Mouse (Mus musculus): Measurements from ENCODE around the gene Zfx. TPM values are rescaled to one million over a fixed set of nuclear protein-coding genes. Genes with fewer than 3 reads are reported as not detected.
A peak's percentile ranks its signal among the peaks of the same experiment; 100 is the strongest.

The Zfx gene
- total and polyA plus RNA-seq, 3 experiments: 14.3 to 17.7 (median 16.4) TPM

GRCm38 (mm10) chrX:94091001-94091400, 32.5 kb downstream of the Zfx start:
- DNase-seq (ENCODE audit: extremely low read depth): no peak
- TF ChIP-seq ZKSCAN1 (IDR thresholded peaks at IDR 0.05; ENCODE audit: borderline replicate concordance, low read depth, low read length) (no peak), E2F4 (IDR thresholded peaks at IDR 0.05; ENCODE audit: insufficient replicate concordance, low read depth, low read length) (no peak), CHD1 (IDR thresholded peaks at IDR 0.05; ENCODE audit: low read depth, low read length) (no peak), ZMIZ1 (IDR thresholded peaks at IDR 0.05; ENCODE audit: low read depth, low read length) (no peak), JUN (IDR thresholded peaks at IDR 0.05; ENCODE audit: insufficient read depth, low read depth, low read length) (no peak), MAX (IDR thresholded peaks at IDR 0.05; ENCODE audit: low read length) (no peak), MYC (IDR thresholded peaks at IDR 0.05; ENCODE audit: low read depth, low read length) (no peak), MEF2A (IDR thresholded peaks at IDR 0.05; ENCODE audit: borderline replicate concordance, low read depth, low read length) (no peak), SMC3 (IDR thresholded peaks at IDR 0.05; ENCODE audit: low read depth, low read length) (no peak), RCOR1 (conservative IDR thresholded peaks at IDR 0.05; ENCODE audit: low read depth, low read length) (no peak), SIN3A (IDR thresholded peaks at IDR 0.05; ENCODE audit: low read length) (no peak), NELFE (IDR thresholded peaks at IDR 0.05; ENCODE audit: low read depth, low read length) (no peak), RAD21 (IDR thresholded peaks at IDR 0.05; ENCODE audit: low read depth, low read length) (no peak), IRF4 (IDR thresholded peaks at IDR 0.05; ENCODE audit: low read depth, low read length) (no peak), EP300 (IDR thresholded peaks at IDR 0.05; ENCODE audit: low read length) (no peak), TBP (conservative IDR thresholded peaks at IDR 0.05; ENCODE audit: low read depth, low read length) (no peak), KAT2A (IDR thresholded peaks at IDR 0.05; ENCODE audit: insufficient replicate concordance, low read length) (no peak), POLR2A (IDR thresholded peaks at IDR 0.05; ENCODE audit: low read depth, low read length) (no peak), ZC3H11A (IDR thresholded peaks at IDR 0.05; ENCODE audit: low read depth, low read length) (no peak)
- in situ Hi-C loops (cut with MboI; ENCODE audit: low pct_ligation_motif_present, low pct_unique_long_range_greater_than_20kb, low sequenced_read_pairs): no loop called here
- H3K9ac ChIP-seq (ENCODE audit: insufficient read depth, low read depth): no peak overlapping the region
- H3K9me3 ChIP-seq (replicated peaks; ENCODE audit: low read length): no peaks in the 10 kb centered on the region
- no peak overlapping the region for H3K27ac ChIP-seq (ENCODE audit: insufficient read depth, low read depth)
- H3K36me3 ChIP-seq (replicated peaks in 1 of 2; ENCODE audit: control insufficient read depth in 1 of 2, insufficient read depth in 1 of 2, low read length in 1 of 2): peaks cover 10 to 24% of the 10 kb centered on the region in 2 experiments
- H3K4me1 ChIP-seq (ENCODE audit: control insufficient read depth in 1 of 2, insufficient read depth in 2 of 2): no peaks in the 10 kb centered on the region
- H3K4me2 ChIP-seq (ENCODE audit: insufficient read depth, low read depth, poor library complexity, severe bottlenecking): no peak overlapping the region
- H3K4me3 ChIP-seq (replicated peaks in 1 of 3; ENCODE audit: low read depth in 2 of 3, low read length in 2 of 3, poor library complexity in 1 of 3): no peak overlapping the region
- dilution Hi-C loops (cut with MboI; ENCODE audit: extremely low pct_ligation_motif_present, extremely low pct_unique_long_range_greater_than_20kb, low sequenced_read_pairs): no loop called here
- no peaks in the 10 kb centered on the region for H3K27me3 ChIP-seq (replicated peaks)
- peaks cover 32% of the 10 kb centered on the region for H3K79me2 ChIP-seq (replicated peaks; ENCODE audit: control insufficient read depth, extremely low read depth, insufficient read depth, poor library complexity, severe bottlenecking)

- H3K36me3 ChIP-seq (replicated peaks in 1 of 2; ENCODE audit: control insufficient read depth in 1 of 2, insufficient read depth in 1 of 2, low read length in 1 of 2): no peaks in the 10 kb centered on the region
- H3K4me3 ChIP-seq (replicated peaks in 1 of 3; ENCODE audit: low read depth in 2 of 3, low read length in 2 of 3, poor library complexity in 1 of 3): no peak overlapping the region
- no peaks in the 10 kb centered on the region for H3K79me2 ChIP-seq (replicated peaks; ENCODE audit: control insufficient read depth, extremely low read depth, insufficient read depth, poor library complexity, severe bottlenecking)
- DNase-seq (ENCODE audit: extremely low read depth): no peak
- no peak overlapping the region for H3K9ac ChIP-seq (ENCODE audit: insufficient read depth, low read depth)
- 0 out of 4 replicates have a peak, but pooled peaks cover 0 to 5% of the 10 kb centered on the region in 2 experiments for H3K4me1 ChIP-seq (ENCODE audit: control insufficient read depth in 1 of 2, insufficient read depth in 2 of 2)
- dilution Hi-C loops (cut with MboI; ENCODE audit: extremely low pct_ligation_motif_present, extremely low pct_unique_long_range_greater_than_20kb, low sequenced_read_pairs) (no loop called here), in situ Hi-C loops (cut with MboI; ENCODE audit: low pct_ligation_motif_present, low pct_unique_long_range_greater_than_20kb, low sequenced_read_pairs) (no loop called here)
- no peaks in the 10 kb centered on the region for H3K27me3 ChIP-seq (replicated peaks)
- no peak for TF ChIP-seq ZKSCAN1 (IDR thresholded peaks at IDR 0.05; ENCODE audit: borderline replicate concordance, low read depth, low read length)
- no peak for TF ChIP-seq ZC3H11A (IDR thresholded peaks at IDR 0.05; ENCODE audit: low read depth, low read length)
- TF ChIP-seq POLR2AphosphoS2 (IDR thresholded peaks at IDR 0.05; ENCODE audit: low read depth, low read length): no peak
- no peak for TF ChIP-seq NRF1 (IDR thresholded peaks at IDR 0.05; ENCODE audit: low read depth, low read length)
- TF ChIP-seq MAX (IDR thresholded peaks at IDR 0.05; ENCODE audit: low read length): no peak
- TF ChIP-seq EP300 (IDR thresholded peaks at IDR 0.05; ENCODE audit: low read length): no peak
- TF ChIP-seq ELF1 (IDR thresholded peaks at IDR 0.05; ENCODE audit: low read depth, low read length): no peak
- TF ChIP-seq JUN (IDR thresholded peaks at IDR 0.05; ENCODE audit: insufficient read depth, low read depth, low read length): no peak
- no peak for TF ChIP-seq SMC3 (IDR thresholded peaks at IDR 0.05; ENCODE audit: low read depth, low read length)
- TF ChIP-seq IRF4 (IDR thresholded peaks at IDR 0.05; ENCODE audit: low read depth, low read length): no peak
- TF ChIP-seq MAZ (IDR thresholded peaks at IDR 0.05; ENCODE audit: low read depth, low read length): no peak
- no peak for TF ChIP-seq USF1 (IDR thresholded peaks at IDR 0.05; ENCODE audit: low read depth, low read length)
- no peak for TF ChIP-seq NELFE (IDR thresholded peaks at IDR 0.05; ENCODE audit: low read depth, low read length)
- no peak for TF ChIP-seq SIN3A (IDR thresholded peaks at IDR 0.05; ENCODE audit: low read length)
- TF ChIP-seq TBP (conservative IDR thresholded peaks at IDR 0.05; ENCODE audit: low read depth, low read length): no peak
- H3K9me3 ChIP-seq (replicated peaks; ENCODE audit: low read length): no peaks in the 10 kb centered on the region
- no peak overlapping the region for H3K27ac ChIP-seq (ENCODE audit: insufficient read depth, low read depth)
- peak overlapping the region; percentile 64 for H3K4me2 ChIP-seq (ENCODE audit: insufficient read depth, low read depth, poor library complexity, severe bottlenecking)
Observed at GRCm38 (mm10) chrX:94061246-94061645, 62.3 kb downstream of the Zfx start.

All from CH12.LX (cell line).